Mouse (Mus musculus) heart, adult 9 months (tissue): ENCODE data around the gene Rbbp4.
A peak's percentile ranks its signal among the peaks of the same experiment; 100 is the strongest.
"Not testable (repeated sequence)": the region's sequence is repeated elsewhere in the genome, so short reads cannot be mapped to it uniquely, and the experiment has no call there.

Experiments used
- DNase-seq, 2 experiments: peaks; one replicate each; pipeline ENCODE4 v3.0.0; 2022; ENCODE audit warnings: low spot score in 2 of 2

Rbbp4 gene

DNA sequence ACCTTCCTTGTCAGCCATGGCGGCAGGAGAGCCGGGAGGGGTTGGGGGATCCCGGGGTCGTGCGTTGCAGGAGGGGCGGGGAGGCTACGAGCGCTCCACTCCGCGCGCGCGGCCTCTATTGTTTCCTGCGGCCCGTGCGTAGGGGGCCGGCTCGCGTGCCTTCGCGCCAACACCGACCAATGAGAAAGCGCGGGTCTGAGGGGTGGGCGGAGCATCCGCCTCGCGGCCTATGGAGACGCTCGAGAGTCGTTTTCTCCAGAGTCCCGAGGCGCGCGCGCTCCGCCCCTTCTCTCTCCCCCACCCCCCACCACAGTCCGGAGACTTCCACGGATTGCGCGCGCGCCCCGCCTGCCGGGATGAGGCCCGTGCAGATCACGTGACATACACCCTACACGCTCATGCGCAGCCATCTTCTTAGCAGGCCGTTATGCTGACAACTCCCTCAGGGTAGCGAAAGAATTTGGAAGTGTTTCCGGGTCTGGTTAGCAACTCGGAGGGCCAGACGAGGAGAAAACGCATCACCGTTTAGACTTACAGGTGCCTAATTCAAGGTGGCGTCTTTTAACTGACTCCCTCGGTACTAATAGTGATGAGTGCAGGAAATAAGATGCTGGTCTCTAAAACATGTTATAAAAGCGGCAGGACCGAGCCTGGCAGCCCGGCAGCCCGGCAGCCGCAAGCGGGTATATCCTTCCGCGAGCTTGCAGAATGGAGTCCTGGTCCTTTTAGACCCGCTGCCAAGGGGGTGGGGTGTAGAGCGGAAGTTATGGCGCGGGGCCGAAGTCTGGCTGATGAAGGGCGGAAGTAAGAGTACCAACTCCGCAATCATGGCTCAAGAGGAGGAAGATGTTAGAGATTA is at the start of gene Rbbp4, which contains the start of gene Zbtb8os:
TSS of gene Rbbp4 (minus strand) at position 155 of the 859 bp plus-strand sequence.
TSS of gene Zbtb8os (plus strand) at position 480 of the 859 bp plus-strand sequence.
- DNase-seq, result peak; percentile 96 to 97

DNA sequence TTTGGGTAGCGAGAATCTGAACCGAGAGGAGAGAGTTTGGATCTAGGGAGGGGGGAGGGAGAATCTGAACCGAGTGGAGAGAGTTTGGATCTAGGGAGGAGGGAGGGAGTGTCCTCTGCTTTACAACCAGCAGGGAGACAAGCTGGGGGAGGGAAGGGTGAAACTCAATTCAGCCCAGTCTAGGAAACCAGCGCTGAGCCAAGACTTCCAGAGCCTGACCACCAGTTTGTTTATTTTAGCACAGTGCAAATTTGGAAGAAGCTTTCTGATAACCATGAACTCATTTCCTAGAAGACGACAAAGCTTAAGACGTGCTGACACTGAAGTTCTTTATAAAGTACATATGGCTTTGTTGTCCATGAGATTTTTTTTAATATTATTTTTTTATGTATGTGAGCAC is 49.3 kb upstream of the Rbbp4 start:
- DNase-seq, result peak; percentile 68

DNA sequence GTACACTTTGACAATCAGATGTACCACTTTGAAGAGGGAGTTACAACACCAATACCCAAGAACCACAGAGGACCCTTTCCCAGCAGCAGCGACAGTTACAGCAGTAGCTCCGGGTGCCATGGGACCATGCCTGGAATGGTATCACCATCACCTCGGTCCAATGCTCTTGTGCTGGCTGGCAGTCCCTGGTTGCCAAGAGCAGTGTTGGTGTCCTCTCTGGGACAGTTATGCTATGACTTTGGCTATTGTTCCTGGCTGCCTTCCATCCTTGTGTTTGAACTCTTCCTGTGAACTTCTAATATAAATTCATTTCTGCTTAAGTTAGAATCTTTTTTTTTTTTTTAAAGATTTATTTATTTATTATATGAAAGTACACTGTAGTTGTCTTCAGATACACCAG is 48.4 kb upstream of the Rbbp4 start:
- DNase-seq, result no peak

DNA sequence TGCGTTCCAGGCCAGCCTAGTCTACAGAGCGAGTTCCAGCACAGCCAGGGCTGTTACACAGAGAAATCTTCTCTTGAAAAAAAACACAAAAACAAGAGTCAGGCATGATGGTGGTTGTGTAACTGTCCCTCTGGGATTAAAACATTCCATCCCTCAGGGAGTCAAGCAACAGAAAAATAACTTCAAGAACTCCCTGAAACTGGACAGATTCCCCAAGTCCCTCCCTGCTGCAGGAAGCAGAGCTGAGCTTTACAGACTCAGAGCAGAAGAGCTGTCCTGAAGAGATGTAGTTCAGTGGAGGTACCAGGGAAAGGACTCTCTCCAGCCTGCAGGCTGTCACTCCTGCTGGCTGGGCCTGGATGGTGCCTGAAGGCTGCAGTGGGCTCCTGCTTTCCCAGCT is 47.3 kb upstream of the Rbbp4 start:
- DNase-seq, result peak; percentile 73 to 79

DNA sequence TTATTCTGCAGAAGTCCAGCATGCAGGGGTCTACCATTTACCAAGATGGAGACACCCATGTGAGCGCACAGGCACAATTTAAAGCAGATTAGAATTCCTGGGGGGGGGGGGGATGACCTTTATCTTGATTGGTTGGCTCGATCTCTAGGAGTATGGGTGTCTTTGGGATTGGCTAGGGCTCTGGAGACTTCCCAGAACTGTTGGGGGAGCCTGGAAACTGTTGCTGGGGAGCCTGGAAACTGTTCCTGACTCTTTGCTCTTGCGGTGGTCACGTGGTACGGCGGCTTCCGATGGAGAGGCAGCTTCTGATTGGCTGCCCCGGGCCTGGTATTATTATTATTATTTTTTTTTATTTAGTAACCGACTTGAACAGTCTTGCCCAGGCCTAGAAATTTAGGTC is 46.9 kb upstream of the Rbbp4 start:
- no peak for DNase-seq

DNA sequence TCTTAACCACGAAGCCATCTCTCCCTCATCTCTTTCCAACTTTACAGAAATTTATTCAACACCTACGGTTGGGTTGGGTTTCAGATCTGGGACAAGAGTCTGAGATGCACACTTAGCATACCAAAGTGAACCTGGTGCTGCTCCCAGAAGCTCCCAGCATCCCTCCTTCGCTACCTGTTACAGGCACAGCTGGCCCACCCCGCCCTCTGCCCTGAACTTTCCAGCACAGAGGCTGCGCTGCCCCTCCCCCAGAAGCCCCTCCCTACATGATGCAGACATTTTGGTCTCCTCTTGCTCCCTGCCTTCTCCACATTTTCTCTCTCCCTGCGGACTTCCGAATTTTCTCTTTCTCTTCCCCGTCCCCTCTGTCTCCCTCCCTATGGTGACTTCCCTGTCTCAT is 46.0 kb upstream of the Rbbp4 start:
- no peak for DNase-seq

DNA sequence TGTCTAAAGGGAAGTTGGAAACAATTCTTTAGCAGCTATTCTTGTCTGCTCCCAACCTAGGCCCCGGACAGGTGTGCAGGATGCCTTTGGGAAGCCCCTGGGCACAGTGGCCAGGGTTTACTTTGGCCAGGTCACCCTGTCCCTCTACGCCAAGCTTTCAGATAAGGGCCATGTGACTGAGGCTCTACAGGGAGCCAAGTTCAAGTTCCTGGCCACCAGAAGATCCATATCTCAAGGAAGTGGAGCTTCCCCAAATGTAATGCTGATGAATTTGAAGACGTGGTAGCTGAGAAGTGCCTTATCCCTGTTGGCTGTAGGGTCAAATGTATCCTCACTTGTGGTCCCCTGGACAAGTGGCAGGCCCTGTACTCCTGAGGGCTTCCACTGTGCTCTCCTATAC is 44.6 kb upstream of the Rbbp4 start:
- DNase-seq, result no peak

DNA sequence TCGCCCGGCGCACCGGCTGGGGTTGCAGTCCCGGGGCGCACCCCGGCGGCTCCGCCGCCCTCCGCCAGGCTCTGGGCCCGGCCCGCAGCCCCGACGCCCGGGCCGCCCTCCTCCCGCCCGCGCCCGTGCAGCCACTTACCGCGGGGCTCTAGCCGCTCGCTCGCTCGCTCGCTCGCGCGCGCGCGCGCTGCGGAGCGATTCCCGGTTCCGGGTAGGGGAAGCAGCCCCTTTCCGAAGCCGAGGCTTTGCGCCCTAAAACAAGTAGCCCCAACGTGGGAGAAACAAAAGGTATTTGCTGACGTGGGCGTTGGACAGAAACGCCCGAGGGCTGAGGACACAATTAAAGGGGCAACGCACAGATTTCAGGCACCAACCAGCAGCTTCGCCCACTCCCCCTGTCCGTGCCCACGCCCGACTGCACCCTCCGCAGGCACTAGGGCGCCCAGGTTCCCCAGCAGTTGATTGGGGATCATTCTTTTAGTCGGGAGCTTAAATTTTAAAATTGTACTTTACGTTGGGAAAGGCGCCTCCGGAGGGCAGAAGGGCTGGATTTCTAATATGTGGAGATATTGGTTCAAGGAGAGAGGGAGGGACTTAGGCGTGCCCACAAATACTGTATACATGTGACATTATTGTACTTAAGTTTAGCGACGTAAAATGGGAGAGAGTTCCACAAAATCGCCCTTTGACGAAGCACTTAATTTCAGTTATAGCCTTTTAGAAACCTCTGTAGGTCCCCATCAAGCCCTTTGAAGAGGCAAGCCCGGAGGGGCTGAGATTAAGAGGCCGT is 42.6 kb upstream of the Rbbp4 start, which contains the start of gene Zbtb8a:
TSS of gene Zbtb8a (minus strand) at position 516 of the 790 bp plus-strand sequence.
- peak in 1 of 2 experiments; percentile 44 for DNase-seq

DNA sequence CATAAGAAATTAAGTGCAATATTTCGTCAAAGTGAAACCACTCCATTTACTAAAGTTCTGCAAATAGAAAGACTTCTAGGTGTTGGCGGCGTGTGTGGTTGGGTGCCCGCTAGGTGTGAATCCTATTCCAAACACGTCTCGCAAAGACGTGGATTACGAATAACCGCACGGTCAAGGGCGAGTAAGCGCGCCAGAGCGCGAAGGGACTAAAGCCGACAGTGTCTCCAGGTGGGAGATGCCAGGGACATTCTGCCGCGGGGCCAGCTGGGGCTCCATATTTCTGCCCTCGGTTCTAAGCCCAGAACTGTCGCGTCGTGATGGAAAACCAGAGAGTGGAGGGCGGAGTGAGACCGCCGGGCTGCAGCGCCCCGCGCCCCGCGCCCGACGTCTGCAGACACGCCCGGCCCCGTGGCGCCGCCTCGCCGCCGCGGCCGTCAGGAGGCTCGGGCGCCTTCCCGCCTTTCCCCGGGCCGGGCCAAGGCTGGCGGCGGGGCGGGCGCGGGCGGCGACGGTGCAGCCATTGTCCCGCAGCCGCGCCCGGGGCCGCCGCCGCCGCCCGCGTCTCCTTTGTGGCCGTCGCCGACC is 41.9 kb upstream of the Rbbp4 start:
- peak; percentile 40 to 48 for DNase-seq

DNA sequence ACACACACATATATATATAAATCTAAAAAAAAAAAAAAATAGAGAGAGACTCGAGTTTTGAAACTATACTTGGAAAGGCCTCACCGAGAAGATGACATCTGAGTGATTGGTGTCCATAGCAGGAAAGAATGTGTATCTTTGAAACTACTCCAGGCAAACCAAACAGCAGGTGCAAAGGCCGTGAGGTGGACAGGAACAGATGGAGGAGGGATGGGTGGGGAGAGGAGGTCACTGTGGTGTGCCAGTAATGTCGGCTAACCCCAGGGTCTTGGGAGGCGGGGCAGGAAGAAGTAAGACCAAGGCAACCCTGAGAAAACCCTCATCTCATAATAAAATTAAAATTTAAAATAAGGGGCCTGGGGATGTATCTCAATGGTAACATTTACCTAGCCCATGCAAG is 40.7 kb upstream of the Rbbp4 start:
- DNase-seq, result no peak

DNA sequence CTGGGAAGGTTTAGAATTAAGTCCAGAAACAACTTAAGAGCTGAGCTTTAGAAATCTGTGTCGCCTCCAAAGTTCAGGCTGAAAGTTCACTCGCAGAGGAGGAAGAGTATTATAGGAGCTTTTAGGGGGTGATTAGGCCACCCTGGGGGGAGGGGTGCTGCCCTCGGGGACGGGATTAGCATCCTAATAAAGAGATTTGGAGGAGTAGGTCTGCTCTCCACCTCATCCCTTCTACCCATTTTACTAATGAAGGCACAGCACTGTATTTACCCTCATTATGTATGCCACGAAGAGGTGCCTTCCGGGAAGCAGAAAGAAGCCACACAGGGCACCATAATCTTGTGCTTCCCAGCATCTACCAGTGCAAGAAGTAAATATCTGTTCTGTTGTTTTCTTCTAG is 39.8 kb upstream of the Rbbp4 start:
- DNase-seq, result no peak

DNA sequence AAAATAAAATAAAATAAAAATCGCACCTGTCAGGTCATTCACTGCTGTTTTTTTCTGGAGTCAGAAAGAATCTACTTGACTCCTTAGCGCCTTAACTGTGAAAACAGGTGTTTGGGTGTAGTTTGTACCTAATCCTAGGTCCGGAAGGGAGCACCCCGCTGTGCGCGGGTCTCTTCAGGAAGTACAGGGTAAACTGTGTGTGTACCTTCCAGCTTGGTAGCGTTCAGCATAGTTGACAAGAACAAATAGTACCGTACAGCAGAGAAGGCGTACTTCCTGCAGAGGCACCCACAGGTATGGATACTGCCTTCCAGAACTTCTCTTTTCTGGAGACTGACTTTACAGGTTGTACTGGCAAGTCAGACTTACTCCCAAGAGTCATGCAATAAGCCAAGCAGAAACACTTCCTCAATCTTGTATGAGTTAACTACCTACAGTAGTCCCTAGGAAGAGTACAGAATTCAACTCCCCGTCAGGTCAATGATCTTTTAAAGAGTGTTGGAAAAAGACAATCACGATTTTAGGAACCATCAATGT is 39.1 kb upstream of the Rbbp4 start:
- DNase-seq, result no peak

DNA sequence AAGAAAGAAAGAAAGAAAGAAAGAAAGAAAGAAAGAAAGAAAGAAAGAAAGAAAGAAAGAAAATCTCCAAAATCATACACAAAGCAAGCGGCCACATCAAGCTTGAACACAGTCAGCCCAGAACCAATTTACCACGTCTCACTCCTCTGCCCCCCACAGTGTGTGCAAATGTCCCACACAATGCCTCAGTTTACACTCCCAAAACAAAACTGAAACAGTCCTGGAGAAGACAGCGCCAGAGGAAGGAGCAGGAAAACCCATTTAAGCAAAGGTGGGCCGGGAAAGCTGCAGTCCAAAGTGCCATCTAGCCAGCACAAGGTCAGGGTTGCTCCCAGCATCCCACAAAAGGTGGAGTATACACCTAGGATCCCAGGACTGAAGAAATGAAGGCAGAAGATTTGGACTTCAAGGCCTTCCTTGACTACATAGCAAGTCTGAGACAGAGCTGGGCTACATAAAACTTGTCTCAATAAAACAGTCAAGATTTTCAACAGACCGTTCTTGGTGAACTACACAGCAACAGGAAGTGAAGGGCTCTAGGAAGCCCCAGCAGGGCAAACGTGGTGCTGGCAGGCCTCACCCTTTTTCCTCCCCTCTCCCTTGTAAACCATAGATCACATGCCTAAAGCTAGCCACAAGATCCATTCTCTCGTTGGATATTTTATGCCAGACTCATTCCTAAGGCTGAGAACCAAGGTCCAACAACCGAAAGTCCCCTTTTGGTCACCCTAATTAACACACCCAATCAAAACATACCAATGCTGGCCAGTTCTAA is 38.2 kb upstream of the Rbbp4 start:
- DNase-seq, result no peak

DNA sequence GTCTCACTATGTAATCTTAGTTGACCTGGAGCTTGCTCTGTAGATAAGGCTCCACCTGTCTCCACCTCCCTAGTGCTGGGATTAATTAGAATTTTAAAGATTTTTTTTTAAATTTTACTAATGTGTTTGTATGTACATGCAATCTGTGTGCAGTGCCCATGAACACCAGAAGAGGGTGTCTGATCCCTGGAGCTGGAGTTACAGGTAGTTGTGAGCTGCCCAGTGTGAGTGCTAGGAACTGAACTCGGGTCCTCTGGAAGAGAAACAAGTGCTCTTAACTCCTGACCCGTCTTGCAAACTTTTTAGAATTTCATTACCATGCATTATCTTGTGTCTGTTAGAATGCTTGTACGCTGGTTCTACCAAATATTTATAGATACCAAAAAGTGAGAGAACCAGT is 36.2 kb upstream of the Rbbp4 start:
- no peak for DNase-seq

DNA sequence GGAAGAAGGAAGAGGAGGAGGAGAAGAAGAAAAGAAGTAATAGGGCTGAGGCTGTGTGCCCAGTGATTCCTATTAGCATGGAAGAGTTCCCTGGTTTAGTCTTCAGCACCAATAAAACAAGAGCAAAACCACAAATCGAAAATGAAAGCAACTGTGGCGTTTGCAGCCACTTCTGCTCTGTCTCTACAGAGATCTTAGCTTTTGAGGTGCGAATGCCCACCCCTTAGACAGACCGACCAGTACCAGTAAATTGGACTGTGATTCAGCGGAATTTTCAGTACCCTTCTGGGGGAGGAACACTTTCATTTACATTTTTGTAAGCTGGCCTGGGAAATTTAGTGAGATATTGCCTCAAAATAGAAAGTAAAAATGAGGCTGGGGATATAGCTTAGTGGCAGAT is 30.1 kb upstream of the Rbbp4 start:
- DNase-seq, result no peak

DNA sequence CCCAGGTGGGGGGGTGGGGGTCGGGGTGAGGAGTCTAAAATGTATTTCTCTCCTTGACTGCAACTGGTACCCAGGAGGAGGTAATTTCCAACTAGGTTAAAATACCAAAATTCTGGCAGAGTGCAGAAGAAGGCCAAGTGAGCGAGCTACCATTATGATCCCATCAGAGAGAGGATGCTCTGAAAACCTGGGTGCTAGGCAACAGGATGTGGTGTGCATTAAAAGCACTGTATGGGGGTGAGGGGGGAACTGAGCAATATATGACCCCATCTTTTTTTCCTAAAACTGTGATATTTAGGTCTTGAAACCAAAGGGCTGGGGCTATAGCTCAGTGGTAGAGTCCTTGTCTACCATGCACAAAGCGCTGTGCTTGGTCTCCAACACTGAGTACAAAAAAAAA is 29.2 kb upstream of the Rbbp4 start:
- DNase-seq, result no peak

DNA sequence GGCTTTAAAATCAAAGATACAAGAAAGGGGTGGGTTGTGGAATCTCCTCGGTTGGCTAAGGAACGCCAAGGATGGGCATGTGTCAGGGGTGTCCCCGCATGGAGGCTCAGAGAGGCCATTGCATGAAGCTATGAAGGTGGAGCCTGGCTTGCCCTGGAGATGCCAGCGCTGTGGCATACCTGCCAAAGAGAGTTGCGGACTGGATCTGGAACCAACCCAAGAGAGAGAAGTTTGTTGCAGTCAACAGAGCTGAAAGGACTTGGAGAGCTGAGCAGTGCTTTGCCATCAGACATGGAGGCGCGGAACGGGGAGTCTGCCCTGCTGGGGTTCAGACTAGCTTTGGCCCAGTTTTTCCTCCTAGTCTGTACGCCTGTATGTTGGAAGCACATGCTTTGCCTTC is 28.3 kb upstream of the Rbbp4 start:
- DNase-seq, result no peak

DNA sequence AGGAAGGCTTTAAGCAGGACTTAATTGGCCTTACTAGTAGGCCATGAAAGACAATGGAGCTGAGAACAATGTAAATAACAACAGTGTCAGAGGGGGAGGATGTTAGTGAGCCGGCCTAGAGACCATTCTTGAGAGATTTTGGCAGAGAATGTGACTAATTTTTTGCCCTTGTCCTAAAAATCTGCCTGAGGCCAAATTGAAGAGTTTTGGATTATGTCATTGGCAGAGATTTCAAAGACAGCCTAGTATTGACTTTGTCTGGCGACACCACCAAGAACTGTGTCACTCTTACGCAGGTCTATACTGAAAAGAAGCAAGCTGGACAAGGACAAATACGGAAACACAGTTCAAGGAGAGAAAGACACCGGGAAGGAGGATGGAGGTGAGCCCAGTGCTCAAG is 27.6 kb upstream of the Rbbp4 start:
- DNase-seq, result no peak

DNA sequence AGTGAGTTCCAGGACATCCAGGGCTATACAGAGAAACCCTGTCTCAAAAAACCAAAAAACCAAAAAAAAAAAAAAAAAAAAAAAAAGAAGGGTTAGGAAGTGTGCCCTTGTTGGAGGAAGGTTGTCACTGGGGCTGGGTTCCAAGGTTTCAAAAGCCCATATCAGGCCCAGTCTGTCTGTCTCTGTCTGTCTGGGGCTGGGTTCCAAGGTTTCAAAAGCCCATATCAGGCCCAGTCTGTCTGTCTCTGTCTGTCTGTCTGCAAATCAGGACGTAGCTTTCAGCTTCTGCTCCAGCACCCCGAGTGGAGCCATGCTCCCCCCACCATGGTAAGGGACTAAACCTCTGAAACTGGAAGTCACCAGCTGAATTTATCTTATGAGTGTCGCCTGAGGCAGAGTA is 27.1 kb upstream of the Rbbp4 start:
- not testable (repeated sequence) for DNase-seq

DNA sequence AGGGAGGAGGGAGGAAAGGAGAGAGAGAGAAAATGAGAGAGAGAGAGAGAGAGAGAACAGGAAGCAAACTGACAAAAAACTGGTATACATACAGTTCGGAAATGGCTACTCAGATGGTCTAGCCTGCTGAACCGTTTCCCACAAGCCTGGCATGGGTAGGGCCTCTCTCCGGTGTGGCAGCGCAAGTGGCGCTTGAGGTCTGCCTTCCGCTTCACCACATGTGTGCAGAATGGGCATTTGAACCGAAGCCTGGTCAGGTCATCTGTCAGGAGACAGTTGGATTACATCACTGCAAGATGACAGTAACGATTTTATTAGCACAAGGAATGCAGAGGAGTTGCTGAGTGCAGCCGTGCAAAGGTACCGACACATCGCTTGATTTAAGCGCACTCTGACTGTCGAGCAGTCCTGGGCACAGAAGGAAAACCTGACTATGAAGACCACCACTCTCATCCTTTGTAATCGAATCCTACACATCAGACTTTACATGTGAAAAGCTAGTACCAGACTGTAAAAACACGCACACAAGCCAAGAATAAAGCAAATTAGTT is 22.5 kb upstream of the Rbbp4 start:
- no peak for DNase-seq

DNA sequence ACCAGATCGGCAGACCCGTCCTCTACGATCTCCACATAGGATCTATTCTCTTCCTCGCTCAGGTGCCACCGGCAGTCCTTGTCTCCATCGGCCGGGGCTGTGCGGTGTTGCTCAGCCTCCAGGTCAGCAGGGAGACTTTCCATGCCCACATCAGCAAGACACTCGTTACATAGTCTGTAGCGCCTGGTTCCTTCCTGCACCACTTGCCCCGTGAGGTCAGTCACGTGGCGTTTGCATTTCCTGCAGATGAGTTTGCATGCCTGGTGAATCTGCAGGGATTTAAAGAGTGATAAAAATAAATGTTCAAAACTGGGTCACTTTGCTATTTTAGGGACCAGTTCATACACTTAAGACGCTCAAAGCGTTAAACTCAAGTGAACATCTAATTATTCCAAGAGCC is 19.1 kb upstream of the Rbbp4 start:
- no peak for DNase-seq
